Mouse (Mus musculus): ENCODE measurements around the gene Grik1. TPM values are rescaled to one million over a fixed set of nuclear protein-coding genes. Genes with fewer than 3 reads are reported as not detected.

The Grik1 gene
- polyA plus RNA-seq, 1 experiment from 2014 or later, result 0.49 TPM

Other genes starting within 250 kb of the Grik1 start
- not detected in 2 replicates for gene Cldn17, start 216.7 kb upstream of the Grik1 start, polyA plus RNA-seq (2015; fragmentation: Nextera tagmentation; extraction: Ambion mirVana)

Measured in heart, embryonic 13.5 days (tissue).